Mouse (Mus musculus) neural tube, embryonic 14.5 days (tissue): Measurements from ENCODE around the gene Ctsz. TPM values are rescaled to one million over a fixed set of nuclear protein-coding genes. Genes with fewer than 3 reads are reported as not detected.

ENCODE experiments used
- ATAC-seq: fragments of 200-750 bp; cut with Nextera tagmentation; 2 replicates; pipeline ENCODE4 v1.8.0; 2017; ENCODE audit warnings: low read depth, mild to moderate bottlenecking, moderate TSS enrichment, moderate library complexity
- H3K27ac ChIP-seq: fragments of 300-500 bp; sonication (generic); 2 replicates; pipeline ENCODE4 v1.5.1; 2014; ENCODE audit warnings: low read depth, mild to moderate bottlenecking, control low read depth, low read length, moderate library complexity, mixed read lengths
- H3K27me3 ChIP-seq: fragments of 300-500 bp; sonication (generic); 2 replicates; pipeline ENCODE4 v1.6.1; 2014; ENCODE audit warnings: low read length; ENCODE audit not compliant: control insufficient read depth, insufficient read depth
- H3K36me3 ChIP-seq: fragments of 300-500 bp; sonication (generic); 2 replicates; pipeline ENCODE4 v1.6.1; 2014; ENCODE audit warnings: low read length, mixed read lengths; ENCODE audit not compliant: control insufficient read depth, insufficient read depth
- H3K4me1 ChIP-seq: fragments of 300-500 bp; sonication (generic); 2 replicates; pipeline ENCODE4 v1.6.1; 2014; ENCODE audit warnings: low read length; ENCODE audit not compliant: control insufficient read depth, insufficient read depth
- H3K4me2 ChIP-seq: fragments of 300-500 bp; sonication (generic); 2 replicates; pipeline ENCODE4 v1.6.1; 2014; ENCODE audit warnings: mild to moderate bottlenecking, low read depth, low read length, control low read depth
- H3K4me3 ChIP-seq: fragments of 300-500 bp; sonication (generic); 2 replicates; pipeline ENCODE4 v1.5.1; 2014; ENCODE audit warnings: low read depth, low read length, control low read depth, mixed read lengths
- H3K9ac ChIP-seq: fragments of 300-500 bp; sonication (generic); replicated peaks from 2 replicates; pipeline ENCODE4 v1.6.1; 2014; ENCODE audit warnings: low read depth, mild to moderate bottlenecking, control low read depth, low read length, mixed read lengths
- H3K9me3 ChIP-seq: fragments of 300-500 bp; sonication (generic); 2 replicates; pipeline ENCODE4 v1.6.1; 2016; ENCODE audit warnings: low read length; ENCODE audit not compliant: control insufficient read depth
- WGBS: fragments of 180-500 bp; shearing (Covaris S2); extraction: QIAGEN DNeasy Blood & Tissue Kit; methylation state at CpG from one replicate; pipeline ENCODE4 v1.1.7; 2014; 5-methylcytosine and 5-hydroxymethylcytosine counted together
- polyA plus RNA-seq: library from polyadenylated mRNA; unstranded; fragments of >200 nt; fragmentation: Nextera tagmentation; extraction: Ambion mirVana; gene quantifications from 2 replicates; pipeline ENCODE4 v1.2.1, GENCODE M21; 2014

Ctsz gene
- polyA plus RNA-seq, 1 experiment from 2014 or later, result 58.2 TPM

- no peak for ATAC-seq
- WGBS, result 89% methylated on average over 4 of the region's 4 CpGs
- H3K9ac ChIP-seq, result no peak overlapping the region
Observed at GRCm38 (mm10) chr2:174470333-174470732, 31.5 kb upstream of the Ctsz start.

GRCm38 (mm10) chr2:174463789-174464523 lies 25.1 kb upstream of the Ctsz start, which contains the start of gene Atp5e:
TSS of gene Atp5e (minus strand) at chr2:174464105.
- Histone ChIP-seq H3K4me2 (peak within 1 kb of the TSS; percentile 97), H3K36me3 (peaks cover 25% of the 10 kb centered on the region), H3K4me3 (peak within 1 kb of the TSS; percentile 92), H3K27me3 (no peaks in the 10 kb centered on the region), H3K4me1 (peaks cover 7% of the 10 kb centered on the region), H3K27ac (peak within 1 kb of the TSS; percentile 69; the same call in 1 of the 2 replicates), H3K9ac (peak within 1 kb of the TSS; percentile 89), H3K9me3 (no peaks in the 10 kb centered on the region)
- 2% methylated on average over 47 of the region's 48 CpGs for WGBS
- peak; percentile 100 for ATAC-seq

More at GRCm38 (mm10) chr2:174470333-174470732, 31.5 kb upstream of the Ctsz start:
- Histone ChIP-seq H3K36me3 (peaks cover 7% of the 10 kb centered on the region; the same call in 1 of the 2 replicates), H3K4me2 (no peak overlapping the region), H3K27me3 (no peaks in the 10 kb centered on the region), H3K4me1 (no peaks in the 10 kb centered on the region), H3K27ac (no peak overlapping the region), H3K4me3 (no peak overlapping the region), H3K9me3 (no peaks in the 10 kb centered on the region)

- peak; percentile 39; the same call in 1 of the 2 replicates for ATAC-seq
Observed at GRCm38 (mm10) chr2:174463370-174463769, 24.5 kb upstream of the Ctsz start.

GRCm38 (mm10) chr2:174459365-174459764 lies 20.5 kb upstream of the Ctsz start:
- H3K4me2 ChIP-seq, result no peak overlapping the region
- H3K27me3 ChIP-seq, result no peaks in the 10 kb centered on the region
- H3K9me3 ChIP-seq, result no peaks in the 10 kb centered on the region
- H3K9ac ChIP-seq, result no peak overlapping the region
- 65% methylated on average over 2 of the region's 2 CpGs for WGBS
- no peak overlapping the region for H3K4me3 ChIP-seq
- peaks cover 14% of the 10 kb centered on the region for H3K36me3 ChIP-seq
- no peak overlapping the region for H3K27ac ChIP-seq
- ATAC-seq, result no peak
- H3K4me1 ChIP-seq, result peaks cover 7% of the 10 kb centered on the region

More at GRCm38 (mm10) chr2:174463370-174463769, 24.5 kb upstream of the Ctsz start:
- Histone ChIP-seq H3K4me2 (peak overlapping the region; percentile 97), H3K4me3 (peak overlapping the region; percentile 92), H3K4me1 (peaks cover 7% of the 10 kb centered on the region), H3K27me3 (no peaks in the 10 kb centered on the region), H3K27ac (peak overlapping the region; percentile 69; the same call in 1 of the 2 replicates), H3K9me3 (no peaks in the 10 kb centered on the region), H3K36me3 (peaks cover 22% of the 10 kb centered on the region), H3K9ac (peak overlapping the region; percentile 89)
- 38% methylated on average over 10 of the region's 10 CpGs for WGBS

- ATAC-seq, result no peak
- Histone ChIP-seq H3K27ac (no peak overlapping the region), H3K9me3 (no peaks in the 10 kb centered on the region), H3K4me2 (no peak overlapping the region), H3K36me3 (no peaks in the 10 kb centered on the region), H3K4me1 (no peaks in the 10 kb centered on the region), H3K27me3 (no peaks in the 10 kb centered on the region), H3K9ac (no peak overlapping the region), H3K4me3 (no peak overlapping the region)
- WGBS, result 81% methylated on average over 7 of the region's 7 CpGs
Observed at GRCm38 (mm10) chr2:174453681-174454080, 14.8 kb upstream of the Ctsz start.

- no peak within 1 kb of the TSS for H3K27ac ChIP-seq
- no peak within 1 kb of the TSS for H3K4me2 ChIP-seq
- no peak within 1 kb of the TSS for H3K9ac ChIP-seq
- H3K9me3 ChIP-seq, result no peaks in the 10 kb centered on the region
- H3K4me3 ChIP-seq, result no peak within 1 kb of the TSS
- no peaks in the 10 kb centered on the region for H3K36me3 ChIP-seq
- 77% methylated on average over 4 of the region's 4 CpGs for WGBS
- H3K4me1 ChIP-seq, result no peaks in the 10 kb centered on the region
- no peaks in the 10 kb centered on the region for H3K27me3 ChIP-seq
- no peak for ATAC-seq
Observed at GRCm38 (mm10) chr2:174450353-174450752, 11.5 kb upstream of the Ctsz start, which contains the start of gene Tubb1. TSS of gene Tubb1 (plus strand) at chr2:174450695.

- H3K4me1 ChIP-seq, result no peaks in the 10 kb centered on the region
- no peaks in the 10 kb centered on the region for H3K9me3 ChIP-seq
- H3K9ac ChIP-seq, result no peak overlapping the region
- WGBS, result 84% methylated on average over 4 of the region's 4 CpGs
- H3K27me3 ChIP-seq, result no peaks in the 10 kb centered on the region
- no peak overlapping the region for H3K27ac ChIP-seq
- H3K4me2 ChIP-seq, result no peak overlapping the region
- ATAC-seq, result no peak
- H3K4me3 ChIP-seq, result no peak overlapping the region
- H3K36me3 ChIP-seq, result no peaks in the 10 kb centered on the region
Observed at GRCm38 (mm10) chr2:174448405-174448804, 9.6 kb upstream of the Ctsz start.

- no peak overlapping the region for H3K4me2 ChIP-seq
- H3K27ac ChIP-seq, result no peak overlapping the region
- no peaks in the 10 kb centered on the region for H3K4me1 ChIP-seq
- H3K9me3 ChIP-seq, result no peaks in the 10 kb centered on the region
- WGBS, result 75% methylated on average over 8 of the region's 8 CpGs
- no peak for ATAC-seq
- H3K4me3 ChIP-seq, result no peak overlapping the region
- H3K36me3 ChIP-seq, result no peaks in the 10 kb centered on the region
- H3K9ac ChIP-seq, result no peak overlapping the region
- no peaks in the 10 kb centered on the region for H3K27me3 ChIP-seq
Observed at GRCm38 (mm10) chr2:174446905-174447304, 8.1 kb upstream of the Ctsz start.

- Histone ChIP-seq H3K27me3 (no peaks in the 10 kb centered on the region), H3K36me3 (no peaks in the 10 kb centered on the region), H3K9ac (no peak overlapping the region), H3K4me3 (no peak overlapping the region), H3K4me2 (no peak overlapping the region), H3K9me3 (no peaks in the 10 kb centered on the region), H3K27ac (no peak overlapping the region), H3K4me1 (no peaks in the 10 kb centered on the region)
- ATAC-seq, result no peak
- WGBS, result 60% methylated on average over 7 of the region's 7 CpGs
Observed at GRCm38 (mm10) chr2:174446492-174446891, 7.7 kb upstream of the Ctsz start.
